Mouse (Mus musculus): ENCODE data around the gene Maco1.

DNA sequence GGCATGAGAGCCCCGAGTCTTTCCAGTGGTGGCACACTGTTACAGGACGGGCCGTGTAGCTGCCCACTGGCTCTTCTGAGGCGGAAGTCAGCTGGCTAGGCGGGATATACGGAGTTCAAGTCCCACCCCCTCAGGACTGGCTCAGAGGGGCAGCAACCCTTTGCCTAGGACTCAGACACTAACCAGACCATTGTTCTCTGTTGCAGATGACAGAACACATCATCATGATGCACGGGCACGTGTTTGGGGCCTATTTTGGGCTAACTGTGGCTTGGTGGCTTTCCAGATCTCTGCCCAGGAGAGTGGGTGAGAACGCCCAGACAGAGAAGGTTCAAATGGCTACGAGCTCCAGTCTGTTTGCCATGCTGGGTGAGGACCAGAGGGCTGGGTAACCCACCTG lies 30.7 kb upstream of the Maco1 start:
- TF ChIP-seq POLR2A (IDR thresholded peaks at IDR 0.05; ENCODE audit: control insufficient read depth, extremely low read depth, insufficient read depth, low read length, poor library complexity) (no peak), CTCF (IDR thresholded peaks at IDR 0.05; ENCODE audit: borderline replicate concordance, control insufficient read depth, extremely low read depth, insufficient read depth, low read length, poor library complexity) (no peak)
